ENCODE assay signal across 10 mouse cellular contexts in the genomic region with DNA sequence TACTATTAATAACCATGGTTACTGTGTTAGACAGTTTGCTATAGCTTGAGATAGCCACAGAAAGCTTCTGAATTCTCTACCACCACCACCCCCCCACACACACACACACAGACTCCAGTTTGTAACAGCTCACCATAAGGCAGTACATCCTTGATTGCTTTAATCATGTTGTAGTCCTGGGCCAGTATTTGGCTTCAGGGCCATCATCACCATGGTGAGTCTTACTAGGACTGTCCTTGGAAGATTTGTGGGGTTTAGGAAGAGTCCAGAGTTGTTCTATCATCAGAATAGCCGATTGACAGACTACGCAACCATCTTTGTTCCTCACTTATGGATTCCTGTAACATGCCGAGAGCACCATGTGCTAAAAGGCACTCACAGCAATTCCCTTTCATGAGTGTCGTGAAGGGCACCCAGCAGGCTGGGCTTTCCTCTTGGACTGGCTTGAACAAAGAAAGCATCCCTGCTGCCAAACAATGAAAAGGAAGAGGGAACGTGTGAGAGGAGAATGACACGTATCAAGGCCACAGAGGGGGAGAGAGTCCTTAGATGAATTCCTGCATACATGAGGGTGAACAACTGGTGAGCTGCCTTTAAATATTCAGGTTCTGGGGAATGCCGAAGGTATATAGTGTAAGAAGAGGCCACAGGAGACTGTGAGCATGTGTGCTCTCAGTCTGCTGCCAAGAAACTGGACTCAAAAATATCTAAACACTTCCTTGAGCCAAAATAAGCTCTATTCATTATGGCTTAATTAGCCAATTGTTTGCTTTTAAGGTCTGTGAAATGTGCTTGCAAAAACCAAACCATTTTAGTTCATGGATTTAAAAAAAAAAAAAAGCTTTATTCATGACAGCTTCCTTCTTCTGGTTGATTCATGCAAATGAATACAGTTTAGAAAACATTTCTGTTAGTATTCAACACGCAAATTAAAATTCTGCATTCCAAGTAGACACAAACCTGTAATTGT.
DNase-seq lines count a peak whose midpoint lies in the region; ATAC-seq lines count a peak whose summit lies in the region.
"Had no signal": no experiment of that assay in that cellular context is flagged by ENCODE, and none has a peak within 500 bp of the region (broad histone marks: within the 10 kb centered on the region; RNA-seq: fewer than 3 reads in every experiment).

No protein-coding gene starts in this region.

- H3K4me2 ChIP-seq in forebrain, embryonic 16.5 days (ENCODE audit: low read length): peak overlapping the region; percentile 0; the same call in 1 of the 2 replicates
- 0 out of 2 replicates have a peak overlapping the region, but pooled peaks have one; percentile 9 for H3K4me2 ChIP-seq in midbrain, embryonic 12.5 days (replicated peaks)

- H3K36me3 ChIP-seq in forebrain, embryonic 16.5 days (ENCODE audit: control insufficient read depth, insufficient read depth): no peaks in the 10 kb centered on the region
- peaks cover 7% of the 10 kb centered on the region for H3K36me3 ChIP-seq in midbrain, embryonic 12.5 days

- ATAC-seq in cerebellum, adult (ENCODE audit: insufficient number of reproducible peaks, low FRiP score, low TSS enrichment): no peak
- ATAC-seq in forebrain, embryonic 16.5 days: peak; percentile 70
- ATAC-seq in midbrain, embryonic 12.5 days (ENCODE audit: low FRiP score, low read depth): peak; percentile 44
- ATAC-seq: liver, postnatal 0 days had no signal

- no peaks in the 10 kb centered on the region for H3K9me3 ChIP-seq in forebrain, embryonic 16.5 days (ENCODE audit: control insufficient read depth, low read length)
- H3K9me3 ChIP-seq in midbrain, embryonic 12.5 days: no peaks in the 10 kb centered on the region

- no peaks in the 10 kb centered on the region for H3K27me3 ChIP-seq in forebrain, embryonic 16.5 days (replicated peaks; ENCODE audit: control insufficient read depth, insufficient read depth, low read length)
- peaks cover 19% of the 10 kb centered on the region for H3K27me3 ChIP-seq in midbrain, embryonic 12.5 days

- H3K4me3 ChIP-seq in forebrain, embryonic 16.5 days (replicated peaks; ENCODE audit: low read length): no peak overlapping the region
- no peak overlapping the region for H3K4me3 ChIP-seq in midbrain, embryonic 12.5 days

- H3K9ac ChIP-seq in forebrain, embryonic 16.5 days (replicated peaks; ENCODE audit: low read depth, low read length): peak overlapping the region; percentile 27; the same call in 1 of the 2 replicates
- no peak overlapping the region for H3K9ac ChIP-seq in midbrain, embryonic 12.5 days (replicated peaks)
- H3K9ac ChIP-seq: liver, postnatal 0 days had no signal

- peak; percentile 20 to 21 for DNase-seq in cerebellum, postnatal 10 days
- peak; percentile 88 for DNase-seq in R1 (ENCODE audit: low read depth, low spot score)
- no peak for DNase-seq in urinary bladder, postnatal 14 days (ENCODE audit: low spot score)
- no peak for DNase-seq in cerebellum, adult 11-12 months
- no peak for DNase-seq in yolk sac, embryonic 10.5 days (ENCODE audit: low spot score)
- DNase-seq: kidney, adult 8-10 months; liver, postnatal 0 days had no signal

- peak overlapping the region; percentile 85 for H3K27ac ChIP-seq in forebrain, embryonic 16.5 days (ENCODE audit: low read length)
- peak overlapping the region; percentile 49; the same call in 1 of the 2 replicates for H3K27ac ChIP-seq in midbrain, embryonic 12.5 days (replicated peaks)

- 11% methylated on average over 8 of the region's 8 CpGs for WGBS in forebrain, embryonic 16.5 days
- 38% methylated on average over 8 of the region's 8 CpGs for WGBS in midbrain, embryonic 12.5 days

- H3K4me1 ChIP-seq in forebrain, embryonic 16.5 days (replicated peaks; ENCODE audit: control insufficient read depth, insufficient read depth, low read length): peaks cover 33% of the 10 kb centered on the region
- peaks cover 21% of the 10 kb centered on the region for H3K4me1 ChIP-seq in midbrain, embryonic 12.5 days

Comparison
In these comparisons a context has a peak if more than half of its experiments do, and no peak if none do; other contexts are left out.
1. DNase-seq: peak in cerebellum, postnatal 10 days (2 of 2) and R1 (single experiment); none in urinary bladder, postnatal 14 days (single experiment), cerebellum, adult 11-12 months (single experiment) and yolk sac, embryonic 10.5 days (single experiment).